Mouse (Mus musculus): Measurements from ENCODE around the gene Aff3.
A peak's percentile ranks its signal among the peaks of the same experiment; 100 is the strongest.

Gene Aff3

GRCm38 (mm10) chr1:38594766-38595165, 70.0 kb downstream of the Aff3 start:
- DNase-seq, result no peak

- DNase-seq, result no peak
Measured at GRCm38 (mm10) chr1:38591194-38591593, 73.6 kb downstream of the Aff3 start.

DNA sequence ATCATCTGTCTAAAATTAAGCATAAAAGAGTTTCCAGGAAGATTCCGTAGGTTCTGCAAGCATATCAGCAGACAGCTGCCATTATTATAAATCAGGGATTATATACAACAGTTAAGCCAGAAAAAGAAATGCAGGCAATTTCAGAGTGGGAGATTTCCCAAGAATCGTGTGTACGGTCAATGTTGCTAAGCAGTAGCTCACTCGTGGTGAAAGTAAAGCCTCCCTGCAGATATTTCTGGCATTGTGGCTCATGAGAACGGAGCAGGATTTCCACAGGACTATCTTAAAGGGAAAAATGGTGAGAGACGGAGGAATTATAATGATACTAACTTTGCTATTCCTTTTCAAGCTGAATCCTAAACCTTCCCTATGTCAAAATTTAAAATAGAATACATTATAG, 76.0 kb downstream of the Aff3 start:
- no peak for DNase-seq

DNA sequence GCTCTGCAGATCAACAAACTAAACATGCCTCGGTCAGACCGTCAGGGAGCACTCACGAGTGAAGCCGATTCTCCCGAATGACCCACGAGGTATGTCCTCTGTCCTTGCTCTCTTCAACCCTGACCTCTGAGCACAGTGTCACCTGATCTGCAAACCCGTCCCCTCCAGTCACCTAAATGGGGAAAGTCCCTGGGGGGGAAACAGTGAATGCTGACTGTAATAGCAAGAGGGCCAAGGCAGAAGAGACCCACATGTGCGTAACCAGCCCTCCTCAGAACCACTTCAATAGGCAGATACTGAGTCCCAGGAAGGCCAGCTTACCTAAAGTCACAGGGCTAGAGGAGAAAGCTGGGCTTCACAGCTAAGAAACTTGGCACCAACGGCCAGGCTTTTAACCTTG, 82.4 kb downstream of the Aff3 start:
- no peak for DNase-seq

DNA sequence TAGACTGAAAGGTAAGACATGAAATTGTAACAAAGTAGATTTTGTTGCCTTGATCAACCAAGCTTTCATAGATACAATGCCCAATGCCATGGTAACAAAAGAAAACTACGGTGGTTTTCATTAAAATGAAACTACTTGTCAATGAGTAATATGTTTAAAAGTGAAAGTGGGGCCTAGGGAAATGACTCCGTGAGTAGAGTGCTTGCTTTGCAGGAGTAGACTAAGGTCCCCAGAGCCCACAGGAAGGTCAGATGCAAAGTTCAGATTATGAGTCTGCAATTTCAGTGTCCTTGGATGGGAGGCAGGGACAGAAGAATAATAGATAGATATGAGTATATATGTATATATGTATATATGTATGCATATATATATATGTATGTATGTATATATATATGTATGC, 84.2 kb downstream of the Aff3 start:
- no peak for DNase-seq

GRCm38 (mm10) chr1:38578339-38578738, 86.4 kb downstream of the Aff3 start:
- no peak for DNase-seq

DNA sequence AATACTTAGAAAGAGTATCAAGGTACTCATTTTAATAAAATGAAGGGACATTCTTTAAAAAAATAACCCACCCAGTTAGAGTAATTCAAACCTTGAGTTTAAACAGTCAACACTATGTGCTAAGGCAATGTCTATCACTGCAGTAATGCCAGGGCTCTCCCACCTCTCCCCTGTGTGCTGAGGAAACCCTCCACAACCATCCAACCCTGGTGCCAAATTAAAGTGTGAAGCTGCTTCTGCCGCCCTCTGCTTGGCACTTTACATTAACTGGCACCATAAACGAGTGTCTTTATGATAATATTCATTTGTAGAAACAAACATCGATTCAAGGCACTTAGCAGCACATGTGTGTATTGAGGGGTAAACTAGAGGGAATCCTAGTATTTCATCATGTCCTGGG, 97.0 kb downstream of the Aff3 start:
- no peak for DNase-seq

DNA sequence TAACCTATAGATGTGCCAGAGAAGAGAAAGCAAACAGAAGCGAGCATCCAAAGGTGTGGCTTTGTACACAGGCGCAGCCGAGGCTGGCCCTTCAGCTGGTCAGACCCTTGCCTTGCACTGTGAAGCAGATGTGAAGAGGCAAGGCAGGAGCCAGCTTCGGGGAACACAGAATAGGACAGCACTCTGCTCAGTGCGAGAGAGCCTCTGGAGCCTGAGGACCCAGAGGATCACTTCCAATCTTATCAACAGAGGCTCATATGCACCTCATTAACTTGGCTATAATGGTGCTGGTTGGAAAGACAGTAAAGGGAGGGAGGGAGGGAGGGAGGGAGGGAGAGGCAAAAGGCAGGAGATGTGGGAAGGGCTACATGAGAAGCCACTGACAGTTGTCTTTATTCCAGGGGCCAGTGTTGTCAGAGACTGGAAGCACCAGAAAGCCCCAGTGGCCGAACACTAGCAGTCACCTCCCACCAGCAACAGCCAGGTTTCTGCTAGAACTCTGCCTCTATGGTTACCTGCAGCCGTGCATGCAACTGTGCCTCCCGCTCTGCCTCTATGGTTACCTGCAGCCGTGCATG, 98.6 kb downstream of the Aff3 start:
- DNase-seq, result no peak

GRCm38 (mm10) chr1:38565295-38565777, 99.4 kb downstream of the Aff3 start:
- no peak for DNase-seq

DNA sequence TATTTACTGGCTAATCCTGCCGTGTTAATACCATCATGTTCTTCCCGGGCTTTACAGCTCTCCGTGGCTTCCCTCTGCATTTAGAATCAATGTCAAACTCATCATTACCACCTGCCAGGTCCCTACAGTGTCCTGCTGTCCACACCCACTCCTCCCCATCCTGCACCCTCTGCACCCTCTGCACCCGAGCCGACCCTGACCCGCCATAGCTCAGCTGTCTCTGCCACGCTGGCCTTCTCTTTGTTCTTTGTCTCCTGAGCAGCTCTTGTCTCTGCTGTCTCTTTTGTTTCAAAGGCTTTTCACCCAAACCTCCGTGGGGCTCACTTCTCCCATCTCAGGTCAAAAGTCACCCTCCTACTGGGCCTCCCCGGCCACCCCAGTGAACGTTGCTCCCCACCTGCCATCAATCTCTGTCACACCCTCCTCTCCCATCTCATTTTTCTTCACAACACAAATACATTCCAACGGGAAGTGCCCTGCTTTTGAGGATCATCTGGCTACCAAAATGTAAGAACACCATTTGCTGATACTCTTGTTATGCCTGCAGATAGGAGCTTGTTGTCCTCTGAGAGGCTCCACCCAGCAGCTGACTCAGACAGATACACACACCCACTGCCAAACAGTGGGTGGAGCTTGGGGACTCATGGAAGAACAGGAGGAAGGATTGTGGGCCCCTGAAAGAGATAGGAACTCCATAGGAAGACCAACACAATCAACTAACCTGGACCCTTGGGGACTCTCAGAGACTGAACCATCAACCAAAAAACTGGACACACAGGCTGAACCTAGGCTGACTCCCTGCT, 102.2 kb downstream of the Aff3 start:
- no peak for DNase-seq

GRCm38 (mm10) chr1:38561331-38561730, 103.4 kb downstream of the Aff3 start:
- DNase-seq, result no peak

DNA sequence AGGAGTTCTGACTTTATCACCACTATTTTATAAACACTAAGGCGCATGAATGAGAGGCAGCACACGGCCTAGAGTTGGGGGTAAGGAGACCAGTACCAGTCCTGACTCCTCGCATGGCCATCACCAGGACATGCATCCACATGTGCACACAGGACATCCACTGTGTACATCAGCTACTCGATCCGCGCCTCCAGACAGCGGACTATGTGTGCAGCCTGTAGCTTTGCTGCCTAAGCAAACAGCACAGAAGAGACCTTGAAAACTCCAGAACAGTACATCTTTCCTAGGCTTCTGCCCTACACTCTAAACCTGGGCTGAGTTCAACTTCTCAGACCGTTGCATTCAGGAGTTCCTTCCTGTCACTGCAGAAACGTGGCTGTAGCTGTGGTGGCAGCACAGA, 104.1 kb downstream of the Aff3 start:
- no peak for DNase-seq

DNA sequence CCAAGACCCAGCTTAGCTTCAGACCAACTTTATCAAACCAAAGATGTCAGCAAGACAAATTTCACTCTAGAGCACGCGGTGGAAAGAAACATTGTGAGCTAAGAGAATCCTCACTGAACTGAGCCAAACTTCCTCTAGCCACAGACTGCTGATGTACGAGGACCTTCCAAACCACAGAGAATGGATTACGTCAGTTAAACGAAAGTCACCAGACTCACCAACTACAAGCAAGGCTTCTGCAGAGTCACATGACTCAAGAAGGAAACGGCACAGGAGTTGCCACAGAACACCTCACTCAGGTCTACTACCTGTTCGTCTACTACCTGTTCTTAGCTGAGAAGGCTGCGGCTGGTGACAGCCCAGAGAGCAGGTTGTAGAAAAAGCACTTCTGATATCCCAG, 107.1 kb downstream of the Aff3 start:
- no peak for DNase-seq

DNA sequence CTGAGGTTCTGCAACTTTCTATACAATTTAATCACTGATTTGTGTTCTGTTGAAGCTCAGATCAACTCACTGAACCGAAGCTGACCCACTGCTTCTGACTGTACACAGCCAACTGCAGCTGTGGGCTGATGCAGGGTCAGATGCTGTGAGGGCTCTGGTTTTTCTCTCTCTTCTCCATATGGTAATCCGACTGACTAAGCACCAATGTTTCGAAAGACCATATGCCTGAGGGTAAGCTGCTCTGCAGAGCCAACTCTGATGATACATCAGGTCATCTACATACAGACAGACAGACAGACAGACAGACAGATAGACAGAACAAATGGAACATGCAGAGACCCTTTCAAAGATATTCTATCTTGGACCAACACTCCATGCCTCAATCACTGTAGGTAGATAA, 110.2 kb downstream of the Aff3 start:
- no peak for DNase-seq

GRCm38 (mm10) chr1:38553090-38553489, 111.7 kb downstream of the Aff3 start:
- DNase-seq, result peak; percentile 82

DNA sequence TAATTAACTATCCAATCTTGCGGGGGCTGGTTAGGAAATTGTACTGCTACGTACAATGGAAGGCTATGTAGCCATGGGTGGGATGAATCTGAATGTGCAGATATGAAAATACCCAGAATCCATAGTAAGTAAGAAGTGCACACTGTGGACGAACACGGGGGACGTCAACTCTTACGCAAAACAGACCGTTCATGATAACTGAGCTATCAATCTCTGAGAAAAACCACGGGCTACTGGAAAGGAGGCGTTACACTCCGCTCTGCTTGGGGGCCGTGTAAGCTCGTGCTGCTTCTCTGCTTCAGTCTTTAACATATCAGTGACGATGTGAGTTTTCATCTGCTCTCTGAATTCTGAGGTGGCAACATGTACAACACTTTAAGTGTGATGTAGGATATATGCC, 114.2 kb downstream of the Aff3 start:
- DNase-seq, result no peak

- no peak for DNase-seq
Measured at GRCm38 (mm10) chr1:38548671-38549661, 115.8 kb downstream of the Aff3 start.

DNA sequence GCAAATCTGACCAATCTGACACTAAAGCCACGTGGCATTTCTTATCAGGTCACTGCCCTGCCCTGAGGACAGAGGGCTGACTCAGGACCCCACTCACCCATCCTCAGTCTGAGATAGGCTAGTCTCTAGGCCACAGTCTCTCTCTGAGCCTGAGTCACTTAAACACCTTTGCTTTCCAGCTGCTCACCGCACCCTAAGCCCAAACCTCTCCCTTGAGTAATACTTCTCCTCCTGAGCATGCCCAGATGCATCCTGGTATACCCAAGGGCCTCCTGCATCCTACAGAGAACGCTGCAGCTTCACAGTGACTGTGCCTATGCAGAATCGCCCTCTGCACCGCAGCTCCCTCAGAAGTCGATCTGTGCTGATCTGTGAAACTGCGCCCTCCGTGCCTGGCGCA, 117.1 kb downstream of the Aff3 start:
- DNase-seq, result no peak

DNA sequence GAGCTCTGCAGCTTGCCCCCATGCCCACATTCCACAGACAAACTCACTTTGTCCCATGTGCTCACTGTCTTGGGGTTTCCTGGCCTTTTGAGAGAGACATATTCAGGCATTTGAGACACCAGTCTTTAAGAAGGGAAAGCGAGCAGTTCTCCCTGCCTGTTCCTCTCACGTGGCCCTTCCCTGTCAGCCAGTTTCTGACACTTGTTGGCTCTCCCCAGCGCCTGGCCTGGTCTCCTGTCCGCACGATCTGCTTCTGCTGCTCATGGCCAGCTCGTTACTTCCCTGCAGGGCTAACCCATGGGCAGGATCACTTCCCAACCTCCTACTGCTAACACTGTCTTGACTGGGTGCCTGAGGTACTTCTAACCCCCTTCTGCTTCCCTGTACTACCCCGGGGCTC, 118.1 kb downstream of the Aff3 start:
- DNase-seq, result no peak

DNA sequence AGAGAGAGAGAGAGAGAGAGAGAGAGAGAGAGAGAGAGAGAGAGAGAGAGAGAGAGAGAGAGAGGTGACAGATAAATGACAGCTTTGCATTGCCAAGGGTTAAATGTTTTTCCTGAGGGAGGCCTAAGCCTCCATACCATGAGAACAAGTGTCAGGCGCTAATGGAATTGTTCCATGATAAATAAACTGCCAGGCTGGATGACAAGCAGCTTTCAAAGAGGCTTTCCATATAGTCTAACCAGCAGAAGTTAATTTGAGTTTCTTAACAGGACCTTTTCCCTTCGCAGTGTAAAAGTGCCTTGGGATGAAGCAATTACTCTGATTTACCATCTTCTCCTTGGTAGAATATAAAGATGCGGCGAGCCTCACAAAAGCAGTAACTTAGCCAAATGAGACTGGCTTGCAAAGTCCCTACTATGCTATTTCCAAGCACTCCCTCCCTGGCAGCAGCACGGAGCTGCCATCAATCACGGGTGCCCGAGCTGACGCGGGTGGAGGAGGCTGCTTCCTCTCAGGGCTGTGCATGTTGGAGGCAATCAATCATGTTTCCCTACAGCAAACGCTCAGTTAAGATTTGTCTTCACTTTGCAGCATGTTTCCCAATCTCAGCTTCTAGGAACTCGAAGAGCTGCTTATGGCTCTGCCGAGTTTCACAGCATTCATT, 119.3 kb downstream of the Aff3 start:
- DNase-seq, result no peak

DNA sequence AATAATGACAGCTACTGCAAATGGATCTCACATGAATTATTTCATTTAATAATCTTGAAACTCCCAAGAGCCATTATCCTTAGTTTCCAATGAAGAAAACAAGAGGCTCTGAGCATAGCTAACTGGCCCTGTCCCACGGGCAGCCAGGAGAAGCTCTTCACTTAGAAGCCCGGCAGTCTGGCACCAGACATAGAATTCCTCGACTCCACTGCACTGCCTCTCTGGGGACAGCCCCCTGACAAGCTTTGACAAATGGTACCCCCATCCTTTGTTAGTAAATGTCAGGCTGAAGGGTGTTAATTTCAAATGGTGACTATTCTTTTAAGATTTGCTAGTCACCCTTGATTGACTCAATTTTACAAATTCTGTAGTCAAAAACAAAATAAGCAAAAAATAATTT, 120.3 kb downstream of the Aff3 start:
- no peak for DNase-seq

GRCm38 (mm10) chr1:38541536-38541935, 123.2 kb downstream of the Aff3 start:
- no peak for DNase-seq

Measured in cerebellum, adult 11-12 months (tissue).